Mouse (Mus musculus) erythroblast, embryonic 14.5 days (primary cell): ENCODE measurements around the gene Arpp19. TPM values are rescaled to one million over a fixed set of nuclear protein-coding genes. Genes with fewer than 3 reads are reported as not detected.

ENCODE experiments used
- H3K27me3 ChIP-seq: 2 replicates; pipeline ENCODE4 v1.6.1; 2012; ENCODE audit warnings: inconsistent platforms; ENCODE audit not compliant: control insufficient read depth
- H3K36me3 ChIP-seq: 2 replicates; pipeline ENCODE4 v1.6.1; 2012; ENCODE audit warnings: mild to moderate bottlenecking, inconsistent platforms; ENCODE audit not compliant: control insufficient read depth
- H3K4me1 ChIP-seq: 2 replicates; pipeline ENCODE4 v1.6.1; 2012; ENCODE audit warnings: inconsistent platforms; ENCODE audit not compliant: control insufficient read depth
- H3K4me3 ChIP-seq: replicated peaks from 2 replicates; pipeline ENCODE3; 2012; ENCODE audit warnings: moderate library complexity, mild to moderate bottlenecking, inconsistent platforms
- H3K9me3 ChIP-seq: 2 replicates; pipeline ENCODE4 v1.6.1; 2012; ENCODE audit warnings: low read length, inconsistent platforms, mixed read lengths; ENCODE audit not compliant: control insufficient read depth
- GATA1 ChIP-seq: IDR thresholded peaks from 2 replicates; pipeline ENCODE4 v1.6.1; 2012; ENCODE audit warnings: low read length, inconsistent platforms, mixed read lengths
- TAL1 ChIP-seq: IDR thresholded peaks from 3 replicates; pipeline ENCODE4 v1.6.1; 2012; ENCODE audit warnings: low read length, inconsistent platforms, mixed read lengths
- polyA plus RNA-seq: library from polyadenylated mRNA; stranded (reverse); fragments of >175 nt; gene quantifications from 2 replicates; pipeline ENCODE4 v1.2.3, GENCODE M21; 2012

Arpp19 gene
- polyA plus RNA-seq, 1 experiment = 10.8 TPM

- Histone ChIP-seq H3K27me3 (no peaks in the 10 kb centered on the region), H3K36me3 (peaks cover 45% of the 10 kb centered on the region), H3K4me1 (peaks cover 3% of the 10 kb centered on the region; the same call in 1 of the 2 replicates), H3K9me3 (no peaks in the 10 kb centered on the region), H3K4me3 (no peak overlapping the region)
- TF ChIP-seq GATA1 (no peak), TAL1 (no peak)
Measured at GRCm38 (mm10) chr9:75051841-75052240, 14.4 kb downstream of the Arpp19 start.

- H3K36me3 ChIP-seq = peaks cover 66% of the 10 kb centered on the region
- no peak overlapping the region for H3K4me3 ChIP-seq
- no peak for TF ChIP-seq GATA1
- no peaks in the 10 kb centered on the region for H3K9me3 ChIP-seq
- no peaks in the 10 kb centered on the region for H3K27me3 ChIP-seq
- no peaks in the 10 kb centered on the region for H3K4me1 ChIP-seq
Measured at GRCm38 (mm10) chr9:75055046-75055445, 17.6 kb downstream of the Arpp19 start.

- H3K9me3 ChIP-seq = no peaks in the 10 kb centered on the region
- H3K4me3 ChIP-seq = no peak overlapping the region
- peaks cover 7% of the 10 kb centered on the region for H3K27me3 ChIP-seq
- H3K4me1 ChIP-seq = no peaks in the 10 kb centered on the region
- TF ChIP-seq TAL1 = no peak
- no peak for TF ChIP-seq GATA1
- peaks cover 9% of the 10 kb centered on the region for H3K36me3 ChIP-seq
Measured at GRCm38 (mm10) chr9:75064678-75065331, 27.4 kb downstream of the Arpp19 start.

- peaks cover 62% of the 10 kb centered on the region for H3K27me3 ChIP-seq
- no peaks in the 10 kb centered on the region for H3K36me3 ChIP-seq
- H3K9me3 ChIP-seq = no peaks in the 10 kb centered on the region
- TF ChIP-seq GATA1 (no peak), TAL1 (no peak)
- H3K4me3 ChIP-seq = peak within 1 kb of the TSS; percentile 66
- peaks cover 18% of the 10 kb centered on the region for H3K4me1 ChIP-seq
Measured at GRCm38 (mm10) chr9:75070457-75071028, 33.1 kb downstream of the Arpp19 start, which contains the start of gene Myo5a. TSS of gene Myo5a (plus strand) at chr9:75071015.

GRCm38 (mm10) chr9:75071029-75071705 lies 33.8 kb downstream of the Arpp19 start:
- peaks cover 62% of the 10 kb centered on the region for H3K27me3 ChIP-seq
- H3K9me3 ChIP-seq = no peaks in the 10 kb centered on the region
- no peaks in the 10 kb centered on the region for H3K36me3 ChIP-seq
- peak overlapping the region; percentile 66 for H3K4me3 ChIP-seq
- TF ChIP-seq GATA1 = no peak
- no peak for TF ChIP-seq TAL1
- peaks cover 18% of the 10 kb centered on the region for H3K4me1 ChIP-seq

- Histone ChIP-seq H3K4me1 (peaks cover 18% of the 10 kb centered on the region), H3K9me3 (no peaks in the 10 kb centered on the region), H3K4me3 (peak overlapping the region; percentile 66), H3K27me3 (peaks cover 62% of the 10 kb centered on the region), H3K36me3 (no peaks in the 10 kb centered on the region)
- TF ChIP-seq GATA1 (no peak), TAL1 (no peak)
Measured at GRCm38 (mm10) chr9:75071706-75072192, 34.3 kb downstream of the Arpp19 start.

- Histone ChIP-seq H3K4me3 (no peak overlapping the region), H3K36me3 (no peaks in the 10 kb centered on the region), H3K27me3 (peaks cover 62% of the 10 kb centered on the region), H3K9me3 (no peaks in the 10 kb centered on the region), H3K4me1 (peaks cover 18% of the 10 kb centered on the region)
- TF ChIP-seq GATA1 (no peak), TAL1 (no peak)
Measured at GRCm38 (mm10) chr9:75072361-75072760, 34.9 kb downstream of the Arpp19 start.

GRCm38 (mm10) chr9:75077191-75077590 lies 39.8 kb downstream of the Arpp19 start:
- Histone ChIP-seq H3K9me3 (no peaks in the 10 kb centered on the region), H3K27me3 (peaks cover 31% of the 10 kb centered on the region), H3K4me3 (no peak overlapping the region), H3K36me3 (no peaks in the 10 kb centered on the region), H3K4me1 (no peaks in the 10 kb centered on the region)
- TF ChIP-seq GATA1 = no peak
- TF ChIP-seq TAL1 = no peak

- Histone ChIP-seq H3K36me3 (no peaks in the 10 kb centered on the region), H3K9me3 (no peaks in the 10 kb centered on the region)
- TF ChIP-seq TAL1 = no peak
- TF ChIP-seq GATA1 = no peak
Measured at GRCm38 (mm10) chr9:75085242-75085824, 47.9 kb downstream of the Arpp19 start.

More at GRCm38 (mm10) chr9:75085242-75085824, 47.9 kb downstream of the Arpp19 start:
- Histone ChIP-seq H3K4me3 (no peak overlapping the region), H3K27me3 (no peaks in the 10 kb centered on the region), H3K4me1 (no peaks in the 10 kb centered on the region)
